Mouse (Mus musculus) adrenal gland, adult 8-10 months (tissue): ENCODE data around the gene Dnm1. TPM values are rescaled to one million over a fixed set of nuclear protein-coding genes. Genes with fewer than 3 reads are reported as not detected.

Source experiments
- DNase-seq: peaks from one replicate; pipeline ENCODE4 v3.0.0; 2022
- total RNA-seq, 4 experiments: library from RNA; stranded (reverse); gene quantifications; 2 replicates each; pipeline ENCODE4 v1.2.4; 2022

Gene Dnm1
- total RNA-seq, 4 experiments from 2014 or later = 23.2 to 50.0 (median 34.4) TPM

- DNase-seq = peak; percentile 69
Measured at GRCm38 (mm10) chr2:32361437-32361836, 8.3 kb upstream of the Dnm1 start.

- DNase-seq = peak; percentile 82
Measured at GRCm38 (mm10) chr2:32360741-32361140, 7.6 kb upstream of the Dnm1 start.

DNA sequence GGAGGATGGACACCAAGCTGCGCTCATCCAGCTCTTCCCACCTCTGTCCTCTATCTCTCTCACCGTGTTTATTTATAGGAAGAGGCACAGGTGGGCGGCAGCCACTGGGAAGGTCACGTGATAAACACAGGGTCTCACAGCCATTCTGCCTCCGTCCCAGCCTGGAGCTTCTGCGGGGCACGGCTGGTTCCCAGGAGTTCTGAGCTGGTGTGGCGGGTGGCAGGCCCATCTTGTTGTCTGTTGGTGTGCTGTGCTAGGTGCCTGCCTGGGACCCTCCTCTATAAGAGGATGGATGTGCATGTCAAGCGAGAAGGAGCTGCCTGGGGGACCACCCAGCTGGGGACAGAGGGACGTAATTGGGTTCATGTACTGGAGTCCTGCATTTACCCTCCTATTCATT is 5.2 kb upstream of the Dnm1 start:
- no peak for DNase-seq

DNA sequence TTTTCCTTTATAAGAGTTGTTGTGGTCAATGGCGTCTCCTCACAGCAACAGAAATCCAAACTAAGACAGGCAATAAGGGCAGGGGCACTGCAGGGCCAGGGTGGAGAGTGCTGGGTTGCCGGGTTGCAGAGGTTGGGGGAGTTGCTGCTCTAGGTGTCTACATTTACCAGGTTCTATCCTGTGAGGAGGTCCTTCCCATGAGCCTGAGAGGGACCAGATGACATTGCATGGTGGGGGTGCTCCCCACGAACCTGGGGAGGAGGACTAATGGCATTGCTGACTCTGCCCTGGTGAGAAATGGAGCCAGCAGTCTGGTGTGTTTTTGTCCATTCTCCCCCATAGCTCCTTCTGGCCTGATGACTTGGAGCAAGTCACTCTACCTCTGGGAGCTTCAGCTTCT is 4.6 kb upstream of the Dnm1 start:
- DNase-seq = no peak

- DNase-seq = no peak
Measured at GRCm38 (mm10) chr2:32356216-32356615, 3.1 kb upstream of the Dnm1 start.

GRCm38 (mm10) chr2:32354336-32354895 is 1.3 kb upstream of the Dnm1 start:
- DNase-seq = no peak

- DNase-seq = no peak
Measured at GRCm38 (mm10) chr2:32353836-32354235, 698 bp upstream of the Dnm1 start.

DNA sequence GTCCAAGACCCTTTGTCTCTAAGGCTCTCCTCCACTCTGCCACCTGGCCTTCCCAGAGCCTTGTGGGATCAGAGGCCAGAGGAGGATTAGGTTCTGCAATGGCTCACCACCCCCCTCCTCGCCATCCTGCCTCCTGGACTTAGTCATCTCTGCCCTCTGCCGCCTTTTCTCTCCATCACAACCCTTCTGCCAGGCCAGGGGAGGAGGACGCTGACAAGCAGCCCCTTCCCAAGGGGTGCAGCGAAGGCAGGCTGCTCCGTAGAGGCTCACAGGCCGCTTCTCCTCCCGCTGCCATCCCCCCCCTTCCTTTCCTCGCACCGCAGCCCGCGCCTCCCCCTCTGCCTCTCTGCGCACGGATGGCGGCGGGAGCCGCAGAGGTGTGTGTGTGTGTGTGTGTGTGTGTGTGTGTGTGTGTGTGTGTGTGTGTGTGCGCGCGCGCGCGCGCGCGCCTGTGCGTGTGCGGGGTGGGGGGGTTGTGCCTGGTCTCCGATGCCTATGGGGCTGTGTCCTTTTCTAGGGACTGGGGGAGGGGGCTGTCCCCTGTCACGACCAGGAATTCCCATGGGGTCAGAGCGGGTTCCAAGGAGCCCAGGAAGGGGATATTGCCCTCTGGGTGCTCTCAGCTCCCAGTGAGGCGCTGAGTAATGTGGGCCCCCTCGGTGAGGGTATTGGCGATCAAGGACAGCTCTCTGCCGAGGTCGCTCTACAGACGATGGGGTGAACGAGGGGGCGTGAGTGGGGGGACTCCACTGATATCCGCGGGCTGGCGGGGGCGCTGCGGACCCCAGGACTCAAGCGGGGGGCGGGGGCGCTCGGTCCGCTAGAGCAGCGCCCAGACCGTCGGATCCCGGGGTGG is 759 bp downstream of the Dnm1 start, which contains the start of gene Ciz1:
Gene Ciz1, plus strand, starts transcription at position 177 of the 856 bp plus-strand sequence.
- no peak for DNase-seq

- no peak for DNase-seq
Measured at GRCm38 (mm10) chr2:32351471-32351961, 1.6 kb downstream of the Dnm1 start.

DNA sequence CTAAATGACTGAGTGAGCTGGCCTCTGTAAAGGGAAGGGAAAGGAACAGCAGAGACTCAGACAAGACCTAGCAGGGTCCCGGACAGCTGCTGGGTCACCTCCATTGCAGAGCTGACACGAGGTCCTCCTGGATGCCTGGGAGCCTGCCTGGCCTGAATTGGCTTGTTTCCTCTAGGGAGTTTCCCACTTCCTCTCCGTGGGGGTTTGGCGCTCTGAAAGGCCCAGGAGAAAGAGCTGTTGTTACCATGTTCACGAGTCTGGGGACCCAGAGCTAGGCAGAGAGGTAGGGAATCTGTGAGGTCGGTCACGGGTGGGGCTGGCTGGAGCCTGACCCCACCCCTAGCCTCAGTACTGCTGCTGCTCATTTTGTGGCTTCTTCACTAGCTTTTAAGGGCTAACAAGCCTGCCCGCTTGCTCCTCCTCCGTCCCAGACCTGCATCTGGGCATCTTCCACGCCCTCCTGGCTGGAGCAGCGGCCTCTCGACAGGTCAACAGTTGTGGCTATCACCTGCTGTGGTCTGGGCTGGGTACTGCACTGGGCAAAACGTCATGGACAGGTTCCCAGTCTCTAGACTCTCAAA is 2.6 kb downstream of the Dnm1 start:
- no peak for DNase-seq

DNA sequence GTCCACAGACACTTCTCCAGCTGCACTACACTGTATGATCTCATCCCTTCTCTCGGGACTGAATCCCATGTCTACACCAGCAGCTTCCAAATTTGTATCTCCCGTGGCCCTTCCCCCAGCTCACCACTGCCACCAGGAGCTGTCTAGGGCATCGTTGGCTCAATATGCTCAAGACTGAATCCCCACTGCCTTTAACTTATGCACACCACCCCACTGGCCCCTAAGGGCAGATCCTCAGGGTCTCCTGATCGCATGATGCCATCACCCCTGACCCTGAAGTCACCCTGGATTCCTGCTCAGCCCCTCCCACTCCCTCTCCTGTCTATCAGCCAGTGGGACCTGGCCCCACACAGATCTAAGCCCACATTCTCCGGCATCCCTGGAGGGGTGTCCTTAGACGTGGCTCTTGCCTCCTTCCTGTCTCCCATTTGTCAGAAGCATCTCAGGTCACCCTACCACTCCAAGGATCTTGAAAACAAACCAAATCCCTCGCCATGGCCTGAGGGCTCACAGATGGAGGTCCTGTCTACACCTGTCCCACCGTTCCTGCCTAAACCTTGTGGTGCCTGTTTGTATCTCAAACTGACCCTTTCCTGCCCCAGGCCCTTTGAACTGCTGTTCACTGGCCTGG is 3.4 kb downstream of the Dnm1 start:
- DNase-seq = no peak

DNA sequence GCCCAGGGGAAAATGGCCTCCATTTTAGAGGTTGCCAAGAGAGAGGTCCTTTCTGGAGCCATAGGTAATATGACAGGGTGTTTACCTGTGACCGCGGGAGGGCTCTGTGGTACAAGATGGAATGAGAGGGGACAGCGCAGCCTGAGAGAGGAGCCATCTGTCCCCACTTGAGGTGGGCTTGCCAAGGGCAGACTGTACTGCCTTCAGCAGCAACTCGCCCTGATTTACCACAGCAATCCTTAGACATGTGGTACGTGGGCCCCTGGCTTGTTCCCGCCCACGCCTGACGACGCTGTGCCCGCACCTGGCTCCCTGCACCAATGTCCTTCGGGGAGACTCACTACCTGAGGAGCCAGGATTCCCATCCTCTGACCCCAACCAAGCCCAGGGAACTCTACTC is 4.8 kb downstream of the Dnm1 start:
- DNase-seq = no peak

DNA sequence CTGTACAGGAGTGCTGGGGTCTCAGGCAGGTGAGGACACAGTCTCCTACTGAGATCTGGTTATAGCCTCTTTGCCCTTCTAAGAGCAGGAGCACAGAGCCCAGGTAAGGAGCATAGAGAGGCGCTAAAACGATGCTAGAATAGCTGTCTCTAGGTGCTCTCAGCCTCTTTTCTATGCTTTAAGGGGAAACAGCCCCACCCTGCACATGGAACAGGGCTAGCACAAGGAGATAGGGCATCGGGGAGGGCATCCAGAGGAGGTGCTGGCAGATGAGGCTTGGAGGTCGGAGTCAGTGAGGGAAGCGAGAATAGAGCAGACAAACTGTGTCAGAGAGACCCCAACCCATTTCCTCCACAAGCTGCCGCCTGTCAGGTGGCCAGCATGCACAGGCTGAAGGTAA is 6.1 kb downstream of the Dnm1 start:
- no peak for DNase-seq

DNA sequence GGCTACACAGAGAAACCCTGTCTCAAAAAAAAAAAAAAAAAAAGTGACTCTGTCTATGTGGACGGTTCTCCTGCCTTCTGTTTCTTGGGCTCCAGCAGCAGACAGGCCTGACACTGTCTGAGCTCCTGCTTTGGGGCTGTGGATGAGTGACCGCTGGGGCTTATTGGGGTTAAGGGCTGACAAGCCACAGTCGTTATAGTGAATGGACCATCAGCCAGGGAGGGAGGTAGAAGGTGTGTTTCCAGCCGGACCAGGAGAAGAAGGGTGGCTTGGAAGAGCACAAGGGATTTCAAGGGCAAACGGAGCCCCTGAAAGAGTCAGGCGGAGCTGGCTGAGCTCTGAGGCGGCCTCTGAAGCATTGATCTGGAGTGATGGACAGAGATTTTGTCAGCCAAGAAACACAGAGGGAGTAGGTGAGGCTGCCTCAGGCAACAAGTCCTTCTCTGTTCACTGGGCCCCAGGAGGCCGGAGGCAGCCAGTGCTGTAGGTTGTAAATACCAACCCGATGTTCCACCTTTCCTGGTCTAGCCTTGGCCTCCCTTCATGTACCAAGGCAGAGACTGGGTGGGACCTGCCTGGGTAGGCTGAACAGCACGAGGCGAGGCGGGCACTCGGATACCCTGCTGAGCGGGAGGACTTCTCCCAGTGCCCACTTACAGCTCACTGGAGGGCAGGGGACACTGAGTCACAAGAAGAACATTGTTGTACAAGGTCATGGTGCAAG is 8.4 kb downstream of the Dnm1 start:
- DNase-seq = no peak

GRCm38 (mm10) chr2:32344056-32344455 is 9.1 kb downstream of the Dnm1 start:
- DNase-seq = no peak

DNA sequence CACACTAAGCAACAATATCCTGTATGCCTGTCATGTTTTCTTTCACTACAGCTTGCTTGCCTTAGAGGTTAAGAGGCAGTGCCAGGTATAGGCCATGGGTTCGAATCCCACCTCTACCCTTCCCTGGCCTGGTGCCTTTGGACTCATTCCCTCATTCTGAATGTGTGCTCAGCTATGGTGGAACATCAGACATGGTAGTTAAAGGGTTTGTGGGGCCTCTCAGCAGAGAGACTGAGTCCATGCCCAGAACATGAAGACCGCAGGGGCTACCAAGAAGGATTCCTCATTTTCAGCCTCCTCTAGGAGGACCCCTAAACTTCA is 9.8 kb downstream of the Dnm1 start:
- no peak for DNase-seq

DNA sequence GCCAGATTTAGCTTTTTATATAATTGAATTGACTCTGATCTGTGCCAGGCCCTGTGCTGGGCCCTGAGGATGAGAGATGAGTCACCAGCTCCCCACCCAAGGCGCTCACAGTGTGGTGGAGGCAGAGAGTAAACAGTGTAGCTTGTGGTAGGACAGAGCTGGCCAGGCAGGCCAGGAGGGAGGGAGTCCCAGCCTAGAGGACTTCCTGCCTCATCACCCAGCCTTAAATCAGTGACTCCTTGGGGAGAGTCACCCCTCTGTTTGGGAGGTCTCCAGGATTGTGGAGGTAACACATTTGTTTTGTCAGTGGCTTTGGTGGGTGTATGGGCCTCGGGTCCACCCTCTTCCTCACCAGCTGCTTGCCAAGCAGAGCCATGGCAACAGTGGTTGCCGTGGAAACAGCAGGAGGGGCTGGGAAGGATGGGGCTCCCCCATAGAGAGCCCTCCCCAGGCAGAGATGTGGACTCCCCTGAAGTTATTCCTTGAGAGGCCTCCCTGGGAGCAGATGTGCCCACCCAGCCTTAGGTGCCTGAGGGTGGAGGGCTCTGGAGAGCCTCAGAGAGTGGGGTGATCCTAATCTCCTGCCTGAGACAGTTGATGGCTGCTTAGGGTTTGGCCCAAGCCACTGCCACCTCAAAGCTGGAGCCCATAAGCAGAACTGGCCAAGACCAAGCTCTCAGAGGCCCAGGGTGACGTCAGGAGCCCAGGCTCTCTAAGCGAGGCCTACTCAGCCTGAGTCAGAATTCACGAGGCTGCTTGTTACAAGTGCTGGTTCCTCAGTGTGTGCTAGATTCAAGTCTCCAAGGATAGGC is 10.4 kb downstream of the Dnm1 start:
- no peak for DNase-seq

DNA sequence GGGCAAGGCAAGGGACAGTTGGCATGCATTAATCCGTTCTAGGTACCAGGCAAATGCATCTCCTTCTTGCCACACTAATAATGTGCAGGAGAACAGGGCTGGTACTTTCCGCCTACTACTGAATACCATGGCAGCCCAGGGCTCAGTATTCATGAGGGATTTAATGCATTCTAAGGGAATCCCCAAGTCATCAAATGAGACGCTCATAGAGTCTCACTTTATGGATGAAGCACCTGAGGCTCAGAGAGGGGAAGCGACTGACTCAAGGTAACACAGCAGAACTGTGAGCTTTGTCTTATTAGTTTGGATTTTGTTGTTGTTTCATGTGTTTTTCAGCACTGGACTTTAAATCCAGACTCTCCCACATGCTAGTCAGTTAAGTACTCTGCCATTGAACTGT is 11.1 kb downstream of the Dnm1 start:
- no peak for DNase-seq

GRCm38 (mm10) chr2:32341634-32341939 is 11.6 kb downstream of the Dnm1 start:
- no peak for DNase-seq

GRCm38 (mm10) chr2:32340836-32341633 is 12.1 kb downstream of the Dnm1 start:
- DNase-seq = no peak
